Mouse (Mus musculus) liver, embryonic 16.5 days (tissue): ENCODE measurements around the gene Tmub1. TPM values are rescaled to one million over a fixed set of nuclear protein-coding genes. Genes with fewer than 3 reads are reported as not detected.
"Not testable (repeated sequence)": the region's sequence is repeated elsewhere in the genome, so short reads cannot be mapped to it uniquely, and the experiment has no call there.

Source experiments
- ATAC-seq: fragments of 200-750 bp; cut with Nextera tagmentation; 2 replicates; pipeline ENCODE4 v1.8.0; 2017; ENCODE audit warnings: low read depth, mild to moderate bottlenecking, moderate number of reproducible peaks, moderate library complexity
- H3K27ac ChIP-seq: fragments of 300-500 bp; sonication (generic); 2 replicates; pipeline ENCODE4 v1.5.1; 2014; ENCODE audit warnings: mild to moderate bottlenecking, low read length
- H3K27me3 ChIP-seq: fragments of 300-500 bp; sonication (generic); 2 replicates; pipeline ENCODE4 v1.6.1; 2014; ENCODE audit warnings: low read depth, low read length, mixed read lengths; ENCODE audit not compliant: control insufficient read depth, insufficient read depth
- H3K36me3 ChIP-seq: fragments of 300-500 bp; sonication (generic); 2 replicates; pipeline ENCODE4 v1.6.1; 2014; ENCODE audit warnings: mild to moderate bottlenecking; ENCODE audit not compliant: control insufficient read depth, insufficient read depth
- H3K4me1 ChIP-seq: fragments of 300-500 bp; sonication (generic); 2 replicates; pipeline ENCODE4 v1.6.1; 2014; ENCODE audit warnings: low read depth, low read length, mixed read lengths; ENCODE audit not compliant: control insufficient read depth
- H3K4me2 ChIP-seq: fragments of 300-500 bp; sonication (generic); 2 replicates; pipeline ENCODE4 v1.6.1; 2014; ENCODE audit warnings: low read depth, low read length, mixed read lengths
- H3K4me3 ChIP-seq: fragments of 300-500 bp; sonication (generic); 2 replicates; pipeline ENCODE4 v1.5.1; 2014; ENCODE audit warnings: low read depth, mild to moderate bottlenecking, low read length
- H3K9ac ChIP-seq: fragments of 300-500 bp; sonication (generic); 2 replicates; pipeline ENCODE4 v1.6.1; 2014; ENCODE audit warnings: low read depth, low read length
- H3K9me3 ChIP-seq: fragments of 300-500 bp; sonication (generic); replicated peaks from 2 replicates; pipeline ENCODE4 v1.6.1; 2016; ENCODE audit warnings: low read length; ENCODE audit not compliant: control insufficient read depth
- WGBS: fragments of 180-500 bp; shearing (Covaris S2); extraction: QIAGEN DNeasy Blood & Tissue Kit; methylation state at CpG from one replicate; pipeline ENCODE4 v1.1.7; 2014; ENCODE audit not compliant: insufficient replicate concordance; 5-methylcytosine and 5-hydroxymethylcytosine counted together
- polyA plus RNA-seq: library from polyadenylated mRNA; unstranded; fragments of >200 nt; fragmentation: Nextera tagmentation; extraction: Ambion mirVana; gene quantifications from 2 replicates; pipeline ENCODE4 v1.2.1, GENCODE M21; 2015

Tmub1 gene
- polyA plus RNA-seq, 1 experiment from 2014 or later = 6.1 TPM

GRCm38 (mm10) chr5:24404594-24405360 is 42.9 kb downstream of the Tmub1 start:
- Histone ChIP-seq H3K9ac (no peak overlapping the region), H3K4me2 (no peak overlapping the region), H3K27ac (no peak overlapping the region), H3K9me3 (no peaks in the 10 kb centered on the region), H3K36me3 (no peaks in the 10 kb centered on the region; the same call in 1 of the 2 replicates), H3K4me3 (no peak overlapping the region), H3K4me1 (peaks cover 3% of the 10 kb centered on the region; the same call in 1 of the 2 replicates), H3K27me3 (no peaks in the 10 kb centered on the region)
- WGBS = 55% methylated on average over 6 of the region's 6 CpGs
- no peak for ATAC-seq

GRCm38 (mm10) chr5:24401969-24402368 is 45.7 kb downstream of the Tmub1 start:
- Histone ChIP-seq H3K4me1 (peaks cover 3% of the 10 kb centered on the region; the same call in 1 of the 2 replicates), H3K27me3 (no peaks in the 10 kb centered on the region), H3K4me2 (no peak overlapping the region), H3K4me3 (no peak overlapping the region), H3K9me3 (no peaks in the 10 kb centered on the region), H3K27ac (no peak overlapping the region), H3K9ac (no peak overlapping the region), H3K36me3 (no peaks in the 10 kb centered on the region; the same call in 1 of the 2 replicates)
- WGBS = 76% methylated on average over 9 of the region's 9 CpGs
- ATAC-seq = no peak

- no peak overlapping the region for H3K4me2 ChIP-seq
- peaks cover 3% of the 10 kb centered on the region; the same call in 1 of the 2 replicates for H3K4me1 ChIP-seq
- no peak overlapping the region for H3K27ac ChIP-seq
- H3K9me3 ChIP-seq = no peaks in the 10 kb centered on the region
- H3K36me3 ChIP-seq = no peaks in the 10 kb centered on the region; the same call in 1 of the 2 replicates
- H3K9ac ChIP-seq = no peak overlapping the region
- no peaks in the 10 kb centered on the region for H3K27me3 ChIP-seq
- no peak overlapping the region for H3K4me3 ChIP-seq
- ATAC-seq = no peak
- WGBS = 83% methylated on average over 5 of the region's 5 CpGs
Observed at GRCm38 (mm10) chr5:24400911-24401605, 46.6 kb downstream of the Tmub1 start.

- H3K4me1 ChIP-seq = peaks cover 3% of the 10 kb centered on the region; the same call in 1 of the 2 replicates
- 80% methylated on average over 11 of the region's 11 CpGs for WGBS
- H3K27ac ChIP-seq = no peak overlapping the region
- H3K4me3 ChIP-seq = no peak overlapping the region
- no peak for ATAC-seq
- no peak overlapping the region for H3K4me2 ChIP-seq
- H3K9ac ChIP-seq = no peak overlapping the region
- H3K36me3 ChIP-seq = no peaks in the 10 kb centered on the region; the same call in 1 of the 2 replicates
- H3K27me3 ChIP-seq = no peaks in the 10 kb centered on the region
- H3K9me3 ChIP-seq = no peaks in the 10 kb centered on the region
Observed at GRCm38 (mm10) chr5:24400362-24400761, 47.3 kb downstream of the Tmub1 start.

- peaks cover 3% of the 10 kb centered on the region; the same call in 1 of the 2 replicates for H3K4me1 ChIP-seq
- no peaks in the 10 kb centered on the region for H3K9me3 ChIP-seq
- H3K27ac ChIP-seq = no peak overlapping the region
- no peak overlapping the region for H3K4me2 ChIP-seq
- no peaks in the 10 kb centered on the region for H3K27me3 ChIP-seq
- H3K4me3 ChIP-seq = no peak overlapping the region
- no peaks in the 10 kb centered on the region; the same call in 1 of the 2 replicates for H3K36me3 ChIP-seq
- WGBS = 73% methylated on average over 10 of the region's 10 CpGs
- ATAC-seq = no peak
- no peak overlapping the region for H3K9ac ChIP-seq
Observed at GRCm38 (mm10) chr5:24399686-24400085, 48.0 kb downstream of the Tmub1 start.

GRCm38 (mm10) chr5:24396254-24396653 is 51.4 kb downstream of the Tmub1 start:
- H3K4me2 ChIP-seq, H3K9me3 ChIP-seq, H3K27ac ChIP-seq, H3K9ac ChIP-seq, H3K4me3 ChIP-seq, H3K36me3 ChIP-seq, H3K27me3 ChIP-seq, ATAC-seq: not testable (repeated sequence)
- peaks cover 10% of the 10 kb centered on the region for H3K4me1 ChIP-seq
- 77% methylated on average over 6 of the region's 6 CpGs for WGBS

Other genes with a start within 250 kb of the Tmub1 start
- 0.20 and 0.27 TPM in 2 replicates for gene Kcnh2, start 96.2 kb downstream of the Tmub1 start, polyA plus RNA-seq
- gene Nos3, start 83.0 kb downstream of the Tmub1 start, polyA plus RNA-seq = 2.0 and 2.2 TPM in 2 replicates
- 1.8 and 2.9 TPM in 2 replicates for gene Atg9b, start 55.7 kb downstream of the Tmub1 start, polyA plus RNA-seq
- 29.6 TPM in 2 replicates for gene Abcb8, start 54.2 kb downstream of the Tmub1 start, polyA plus RNA-seq
- gene Asic3, start 34.5 kb downstream of the Tmub1 start, polyA plus RNA-seq = not detected in 2 replicates
- 8.8 and 10.9 TPM in 2 replicates for gene Cdk5, start 24.3 kb downstream of the Tmub1 start, polyA plus RNA-seq
- 9.5 and 12.6 TPM in 2 replicates for gene Slc4a2, start 24.0 kb downstream of the Tmub1 start, polyA plus RNA-seq
- 44.9 and 53.4 TPM in 2 replicates for gene Fastk, start 2.6 kb downstream of the Tmub1 start, polyA plus RNA-seq
- 4.4 and 5.0 TPM in 2 replicates for gene Agap3, start 4.3 kb upstream of the Tmub1 start, polyA plus RNA-seq
- gene Gbx1, start 79.3 kb upstream of the Tmub1 start, polyA plus RNA-seq = not detected in 2 replicates
- gene Asb10, start 93.1 kb upstream of the Tmub1 start, polyA plus RNA-seq = 0.07 TPM in 1 of 2 replicates, not detected in the other
- gene 4931409K22Rik, start 109.0 kb upstream of the Tmub1 start, polyA plus RNA-seq = not detected in 2 replicates
- 36.2 and 36.9 TPM in 2 replicates for gene Abcf2, start 129.6 kb upstream of the Tmub1 start, polyA plus RNA-seq
- gene Chpf2, start 138.9 kb upstream of the Tmub1 start, polyA plus RNA-seq = 10.7 and 11.3 TPM in 2 replicates
- gene Smarcd3, start 176.6 kb upstream of the Tmub1 start, polyA plus RNA-seq = 0.55 and 1.3 TPM in 2 replicates
- 12.0 and 13.6 TPM in 2 replicates for gene Nub1, start 237.7 kb upstream of the Tmub1 start, polyA plus RNA-seq